Mouse (Mus musculus): ENCODE results near the gene Plcl1. TPM values are rescaled to one million over a fixed set of nuclear protein-coding genes. Genes with fewer than 3 reads are reported as not detected.

Plcl1 gene
- polyA plus RNA-seq, 1 experiment from 2014 or later: 4.4 TPM

DNA sequence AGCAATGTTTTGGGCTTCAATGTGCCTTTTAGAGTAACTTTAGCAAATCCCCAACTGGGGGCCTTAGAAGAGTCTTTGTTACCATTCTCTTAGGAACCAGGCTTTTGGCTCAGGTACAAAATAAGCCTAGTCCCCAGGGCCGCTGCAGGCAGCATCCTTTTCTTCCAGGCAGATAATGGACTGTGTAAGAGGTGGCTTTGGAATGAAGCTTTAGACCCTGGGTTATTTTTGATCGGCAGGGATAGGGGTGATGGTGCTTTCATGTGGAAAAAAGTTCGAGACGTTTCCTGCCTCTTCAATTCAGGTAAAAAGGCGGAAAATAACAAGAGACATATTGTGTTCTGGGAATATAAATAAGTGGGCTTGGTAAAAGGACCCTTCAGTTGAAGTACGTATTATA is 182.4 kb downstream of the Plcl1 start:
- H3K27ac ChIP-seq (replicated peaks): no peak overlapping the region
- no peaks in the 10 kb centered on the region; the same call in 1 of the 2 replicates for H3K9me3 ChIP-seq
- H3K27me3 ChIP-seq: no peaks in the 10 kb centered on the region
- no peak for ATAC-seq (ENCODE audit: low read depth)
- no peak overlapping the region for H3K4me2 ChIP-seq
- no peak overlapping the region for H3K4me3 ChIP-seq
- no peaks in the 10 kb centered on the region for H3K36me3 ChIP-seq
- WGBS: 52% methylated on average over 6 of the region's 6 CpGs
- H3K9ac ChIP-seq: no peak overlapping the region
- H3K4me1 ChIP-seq (replicated peaks): 0 out of 2 replicates have a peak, but pooled peaks cover 3% of the 10 kb centered on the region

DNA sequence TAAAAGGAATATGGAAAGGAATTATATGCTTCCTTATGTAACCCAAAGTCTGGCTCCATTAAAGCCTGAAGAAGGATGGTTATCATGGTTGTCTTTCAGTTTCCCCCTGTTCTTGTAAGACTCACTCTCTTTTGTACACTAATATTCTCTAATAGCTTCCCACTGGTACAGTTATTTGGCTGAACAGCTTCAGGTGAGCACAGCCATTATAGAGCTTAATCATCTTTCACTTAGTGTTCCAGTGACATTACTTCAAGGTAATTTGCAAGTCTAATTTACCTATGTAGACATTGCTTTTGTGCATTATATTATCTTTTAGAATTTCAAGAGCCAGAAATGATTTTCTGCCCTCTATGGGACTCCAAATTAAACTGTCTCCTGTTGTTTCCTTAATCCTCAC is 184.3 kb downstream of the Plcl1 start:
- Histone ChIP-seq H3K27me3 (no peaks in the 10 kb centered on the region), H3K9ac (no peak overlapping the region), H3K27ac (replicated peaks) (no peak overlapping the region), H3K4me1 (replicated peaks) (0 out of 2 replicates have a peak, but pooled peaks cover 3% of the 10 kb centered on the region), H3K9me3 (no peaks in the 10 kb centered on the region; the same call in 1 of the 2 replicates), H3K36me3 (no peaks in the 10 kb centered on the region), H3K4me3 (no peak overlapping the region), H3K4me2 (no peak overlapping the region)
- no peak for ATAC-seq (ENCODE audit: low read depth)

DNA sequence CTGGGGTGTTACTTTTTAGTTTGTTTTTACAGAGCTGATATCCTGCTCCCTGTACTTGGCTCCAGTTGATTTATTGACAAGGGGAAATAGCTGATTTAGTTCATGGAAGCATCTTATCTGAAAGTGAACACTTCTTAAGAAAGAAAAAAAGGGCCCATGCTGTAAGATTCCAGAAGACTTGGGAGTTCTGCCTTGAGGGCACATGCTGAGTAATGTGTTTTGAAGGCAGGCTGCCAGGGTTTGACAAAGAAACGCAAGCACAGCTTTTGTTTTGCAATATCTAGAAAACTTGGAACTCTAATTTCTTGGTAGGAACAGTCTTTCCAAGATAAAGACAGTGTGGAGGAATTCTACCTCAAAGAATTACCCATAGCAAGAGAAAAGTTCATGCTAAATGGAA is 194.8 kb downstream of the Plcl1 start:
- H3K4me1 ChIP-seq (replicated peaks): no peaks in the 10 kb centered on the region
- no peaks in the 10 kb centered on the region for H3K27me3 ChIP-seq
- WGBS: 74% methylated on average over 1 of the region's 1 CpGs
- H3K4me3 ChIP-seq: no peak overlapping the region
- no peak for ATAC-seq (ENCODE audit: low read depth)
- H3K9me3 ChIP-seq: no peaks in the 10 kb centered on the region
- no peak overlapping the region for H3K4me2 ChIP-seq
- H3K9ac ChIP-seq: no peak overlapping the region
- no peak overlapping the region for H3K27ac ChIP-seq (replicated peaks)
- H3K36me3 ChIP-seq: no peaks in the 10 kb centered on the region

DNA sequence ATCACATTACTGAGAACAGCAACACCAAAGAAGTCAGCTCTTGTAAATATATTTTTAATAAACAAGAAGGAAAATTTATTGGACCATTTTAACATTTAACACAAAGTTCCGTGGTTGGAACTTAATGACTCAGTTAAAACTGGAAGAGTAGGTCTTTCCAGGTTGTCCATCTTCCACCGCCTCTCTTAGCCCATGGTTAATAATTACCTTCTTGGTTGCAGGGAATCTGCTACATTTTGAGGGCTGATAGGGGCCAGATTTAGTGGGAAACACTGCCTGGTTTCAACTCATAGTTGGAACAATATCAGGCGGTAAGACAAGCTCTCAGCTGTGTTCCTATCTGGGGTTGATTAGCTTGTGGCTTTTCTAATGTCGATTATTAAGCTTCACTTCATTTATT is 198.9 kb downstream of the Plcl1 start:
- no peaks in the 10 kb centered on the region for H3K27me3 ChIP-seq
- peaks cover 13% of the 10 kb centered on the region for H3K4me1 ChIP-seq (replicated peaks)
- no peaks in the 10 kb centered on the region for H3K9me3 ChIP-seq
- no peak overlapping the region for H3K9ac ChIP-seq
- H3K36me3 ChIP-seq: no peaks in the 10 kb centered on the region
- WGBS: 95% methylated on average over 4 of the region's 4 CpGs
- ATAC-seq (ENCODE audit: low read depth): no peak
- no peak overlapping the region for H3K4me3 ChIP-seq
- no peak overlapping the region for H3K4me2 ChIP-seq
- no peak overlapping the region for H3K27ac ChIP-seq (replicated peaks)

DNA sequence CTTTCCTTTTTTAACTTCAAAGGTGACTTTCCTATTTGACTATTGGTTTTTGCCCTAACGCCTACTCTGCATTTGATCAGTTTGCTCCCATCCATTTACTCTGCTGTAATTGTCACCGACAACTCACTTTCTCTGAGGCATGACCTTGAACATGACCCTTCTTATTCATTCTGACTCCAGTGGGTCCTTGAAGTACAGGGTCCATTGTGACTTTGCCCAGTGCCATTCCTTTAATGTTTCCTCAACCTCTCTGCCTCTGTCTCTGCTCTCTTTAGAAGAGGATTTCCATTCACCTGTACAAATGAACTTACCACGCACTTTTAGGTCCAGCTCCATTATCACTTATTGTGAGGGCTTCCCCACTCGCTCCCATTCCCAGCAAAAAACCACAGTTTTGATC is 199.7 kb downstream of the Plcl1 start:
- H3K9ac ChIP-seq: no peak overlapping the region
- no peaks in the 10 kb centered on the region for H3K36me3 ChIP-seq
- 49% methylated on average over 4 of the region's 4 CpGs for WGBS
- H3K4me2 ChIP-seq: no peak overlapping the region
- ATAC-seq (ENCODE audit: low read depth): no peak
- H3K9me3 ChIP-seq: no peaks in the 10 kb centered on the region
- peaks cover 13% of the 10 kb centered on the region for H3K4me1 ChIP-seq (replicated peaks)
- no peak overlapping the region for H3K4me3 ChIP-seq
- H3K27ac ChIP-seq (replicated peaks): no peak overlapping the region
- no peaks in the 10 kb centered on the region for H3K27me3 ChIP-seq

DNA sequence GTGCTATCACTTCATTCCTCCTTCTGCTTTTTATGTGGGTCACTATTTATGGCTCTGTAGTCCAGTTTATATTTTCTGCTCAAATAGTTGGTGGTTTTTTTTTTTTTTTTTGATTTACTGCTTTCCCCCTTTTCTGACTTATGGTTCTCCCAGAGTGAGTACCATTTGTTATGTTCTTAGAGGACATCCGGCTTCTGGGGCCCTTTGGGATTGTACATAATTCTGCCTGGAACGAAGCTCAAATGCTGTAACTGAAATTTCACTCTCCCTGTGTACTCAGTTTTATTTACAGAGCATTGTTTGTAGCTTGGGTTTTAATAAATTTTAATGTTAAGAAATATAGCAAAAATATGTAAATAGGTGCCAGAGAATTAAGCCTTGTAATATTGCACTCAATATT is 200.2 kb downstream of the Plcl1 start:
- 38% methylated on average over 2 of the region's 2 CpGs for WGBS
- Histone ChIP-seq H3K9me3 (no peaks in the 10 kb centered on the region), H3K9ac (no peak overlapping the region), H3K4me1 (replicated peaks) (peaks cover 13% of the 10 kb centered on the region), H3K27ac (replicated peaks) (no peak overlapping the region), H3K4me2 (no peak overlapping the region), H3K4me3 (no peak overlapping the region), H3K36me3 (no peaks in the 10 kb centered on the region), H3K27me3 (no peaks in the 10 kb centered on the region)
- no peak for ATAC-seq (ENCODE audit: low read depth)

DNA sequence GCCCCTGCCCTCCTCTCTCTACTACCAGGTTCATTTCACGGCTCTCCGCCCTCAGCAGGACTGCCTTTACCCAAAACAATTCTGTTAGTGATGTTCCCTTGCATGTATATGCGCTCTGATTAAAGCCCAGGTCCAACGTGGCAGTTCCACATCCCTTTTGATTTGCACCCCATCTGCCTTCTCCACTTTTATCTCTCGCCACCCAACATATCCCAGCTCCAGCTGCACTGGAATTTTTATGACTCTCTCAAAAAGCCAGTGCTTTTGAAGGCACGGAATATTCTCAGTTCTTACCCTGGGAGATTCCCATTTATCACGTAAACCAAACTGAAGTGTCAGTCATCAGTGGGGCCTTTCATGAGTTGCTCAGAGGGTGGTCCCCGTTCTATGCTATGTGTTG is 200.7 kb downstream of the Plcl1 start:
- no peaks in the 10 kb centered on the region for H3K9me3 ChIP-seq
- WGBS: 29% methylated on average over 8 of the region's 8 CpGs
- no peak overlapping the region for H3K4me2 ChIP-seq
- H3K27ac ChIP-seq (replicated peaks): no peak overlapping the region
- H3K4me3 ChIP-seq: no peak overlapping the region
- peaks cover 13% of the 10 kb centered on the region for H3K4me1 ChIP-seq (replicated peaks)
- ATAC-seq (ENCODE audit: low read depth): peak; percentile 40; the same call in 1 of the 2 replicates
- no peaks in the 10 kb centered on the region for H3K36me3 ChIP-seq
- H3K9ac ChIP-seq: no peak overlapping the region
- H3K27me3 ChIP-seq: no peaks in the 10 kb centered on the region

DNA sequence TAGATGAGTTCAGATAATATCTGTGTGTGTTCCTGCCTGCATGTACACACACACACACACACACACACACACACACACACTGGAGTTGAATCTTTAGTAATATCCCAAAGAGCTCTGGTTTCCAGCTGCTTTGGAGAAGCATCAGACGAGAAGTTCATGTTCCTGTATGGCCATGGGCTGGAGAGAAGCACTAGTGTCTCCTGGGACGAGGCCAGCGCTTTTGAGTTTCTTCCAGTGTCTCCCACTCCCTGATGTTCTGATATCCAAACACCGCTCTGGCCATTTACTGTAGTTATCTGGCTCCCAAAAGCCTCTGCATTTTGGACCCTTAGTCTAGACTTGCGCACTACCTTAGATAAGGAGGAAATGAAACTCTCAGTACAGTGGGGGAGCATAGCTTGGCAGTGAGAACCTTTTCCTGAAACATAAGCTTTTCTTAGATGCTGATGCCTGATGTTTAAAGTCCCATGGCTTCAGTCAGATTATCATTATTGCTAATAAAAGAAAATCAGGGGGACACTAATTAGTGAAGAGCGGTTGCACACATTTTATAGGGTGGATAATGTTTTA is 207.1 kb downstream of the Plcl1 start:
- WGBS: 86% methylated on average over 6 of the region's 6 CpGs
- no peak overlapping the region for H3K4me3 ChIP-seq
- no peak overlapping the region for H3K4me2 ChIP-seq
- H3K27me3 ChIP-seq: no peaks in the 10 kb centered on the region
- ATAC-seq (ENCODE audit: low read depth): no peak
- no peaks in the 10 kb centered on the region for H3K4me1 ChIP-seq (replicated peaks)
- H3K9ac ChIP-seq: no peak overlapping the region
- H3K27ac ChIP-seq (replicated peaks): no peak overlapping the region
- H3K9me3 ChIP-seq: no peaks in the 10 kb centered on the region
- H3K36me3 ChIP-seq: no peaks in the 10 kb centered on the region

DNA sequence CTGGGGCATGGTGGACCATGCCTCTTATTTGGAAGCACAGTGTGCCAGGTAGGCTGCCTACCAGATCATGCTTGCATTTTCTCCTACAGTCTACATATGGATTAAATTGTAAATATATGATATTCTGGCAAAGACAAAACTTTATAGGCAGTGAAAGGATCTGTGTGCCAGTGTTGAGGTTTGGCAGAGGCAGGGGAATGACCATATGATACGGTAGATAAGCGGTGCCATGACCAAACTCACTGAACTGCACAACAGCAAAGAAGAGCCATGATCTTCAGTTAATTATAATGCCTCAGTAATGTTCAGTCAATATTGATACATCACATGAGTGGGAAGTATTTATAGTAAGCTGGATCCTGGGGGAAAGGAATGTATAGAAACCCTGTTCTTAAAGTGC is 212.1 kb downstream of the Plcl1 start:
- ATAC-seq (ENCODE audit: low read depth): no peak
- no peak overlapping the region for H3K4me2 ChIP-seq
- H3K36me3 ChIP-seq: no peaks in the 10 kb centered on the region
- H3K9ac ChIP-seq: no peak overlapping the region
- no peaks in the 10 kb centered on the region; the same call in 1 of the 2 replicates for H3K4me1 ChIP-seq (replicated peaks)
- H3K27ac ChIP-seq (replicated peaks): no peak overlapping the region
- H3K4me3 ChIP-seq: no peak overlapping the region
- no peaks in the 10 kb centered on the region for H3K27me3 ChIP-seq
- WGBS: 92% methylated on average over 2 of the region's 2 CpGs
- H3K9me3 ChIP-seq: no peaks in the 10 kb centered on the region

DNA sequence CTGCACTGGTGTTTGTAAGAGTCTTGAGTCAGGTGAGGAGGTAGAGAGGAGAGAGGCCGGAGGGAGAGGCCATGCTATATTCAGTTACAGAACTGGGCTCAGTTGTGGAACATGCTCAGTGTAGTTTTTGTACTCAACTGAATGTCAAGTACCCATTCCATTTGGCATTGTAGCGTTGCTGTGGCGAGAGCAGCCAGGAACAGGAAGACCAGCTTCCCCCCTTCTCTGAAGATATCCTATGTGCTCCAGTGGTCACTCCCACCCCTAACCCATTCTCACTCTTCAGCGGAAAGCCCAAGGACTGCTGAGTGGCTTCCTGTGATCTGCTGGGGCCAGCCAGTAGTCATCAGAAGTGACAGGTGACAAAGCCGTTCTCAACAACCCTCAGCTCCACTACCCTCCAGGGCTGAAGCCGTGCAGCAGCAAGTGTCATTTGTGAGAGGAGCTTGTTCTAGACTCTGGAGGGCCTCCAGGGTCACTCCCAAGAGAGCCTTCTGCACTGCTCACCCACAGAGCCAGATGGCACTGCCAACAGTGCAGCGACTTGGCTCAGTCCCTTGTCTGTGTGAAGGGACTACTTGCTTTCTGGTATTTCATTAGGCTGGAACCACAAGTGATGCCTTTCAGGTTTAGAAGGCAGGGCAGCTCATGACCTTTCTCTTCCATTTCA is 213.0 kb downstream of the Plcl1 start:
- no peaks in the 10 kb centered on the region for H3K36me3 ChIP-seq
- H3K27me3 ChIP-seq: no peaks in the 10 kb centered on the region
- no peak overlapping the region for H3K9ac ChIP-seq
- no peak overlapping the region for H3K27ac ChIP-seq (replicated peaks)
- ATAC-seq (ENCODE audit: low read depth): no peak
- no peaks in the 10 kb centered on the region for H3K9me3 ChIP-seq
- 76% methylated on average over 7 of the region's 7 CpGs for WGBS
- no peaks in the 10 kb centered on the region; the same call in 1 of the 2 replicates for H3K4me1 ChIP-seq (replicated peaks)
- no peak overlapping the region for H3K4me3 ChIP-seq
- H3K4me2 ChIP-seq: no peak overlapping the region

DNA sequence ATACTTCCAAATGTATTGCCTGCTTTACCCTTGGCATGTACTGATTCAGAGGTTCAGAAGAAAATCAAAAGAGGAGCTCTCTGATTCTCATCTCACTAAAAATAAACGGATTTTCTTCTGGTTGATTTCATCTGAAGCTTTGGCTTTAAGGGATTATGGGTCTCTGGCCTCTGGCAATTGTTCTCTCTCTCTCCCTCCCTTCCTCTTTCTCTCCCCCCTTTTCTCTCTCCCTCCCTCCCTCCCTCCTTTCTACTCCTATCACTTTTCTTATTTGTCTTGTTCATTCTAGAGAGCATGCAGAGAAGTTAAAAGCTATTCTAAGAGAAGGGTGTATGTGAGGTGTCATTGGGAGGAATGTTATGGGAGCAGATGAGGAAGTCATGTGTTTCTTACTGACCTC is 225.8 kb downstream of the Plcl1 start:
- H3K36me3 ChIP-seq: no peaks in the 10 kb centered on the region
- no peaks in the 10 kb centered on the region for H3K9me3 ChIP-seq
- no peak overlapping the region for H3K4me3 ChIP-seq
- H3K4me1 ChIP-seq (replicated peaks): 0 out of 2 replicates have a peak, but pooled peaks cover 5% of the 10 kb centered on the region
- no peak overlapping the region for H3K9ac ChIP-seq
- no peaks in the 10 kb centered on the region for H3K27me3 ChIP-seq
- no peak overlapping the region for H3K27ac ChIP-seq (replicated peaks)
- no peak overlapping the region for H3K4me2 ChIP-seq
- ATAC-seq (ENCODE audit: low read depth): no peak
- 36% methylated on average over 1 of the region's 1 CpGs for WGBS

DNA sequence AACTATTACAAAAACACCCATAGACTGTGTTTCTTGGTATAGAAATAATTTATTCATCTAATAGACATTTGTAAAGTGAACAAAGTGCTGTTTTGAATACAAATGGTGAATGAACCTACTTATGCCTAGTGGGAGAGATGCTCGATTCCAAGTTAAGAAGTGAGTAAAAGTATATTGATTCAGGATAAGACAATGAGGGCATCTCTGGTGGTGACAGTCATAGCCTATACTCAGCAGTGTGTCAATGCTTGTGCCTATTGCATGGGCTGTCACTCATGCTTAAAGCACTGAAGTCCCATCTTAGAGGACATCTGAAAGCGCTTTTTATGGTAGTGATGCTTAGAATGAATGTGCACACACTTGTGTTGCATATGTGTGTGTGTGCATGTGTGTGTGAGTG is 226.3 kb downstream of the Plcl1 start:
- H3K4me1 ChIP-seq (replicated peaks): 0 out of 2 replicates have a peak, but pooled peaks cover 5% of the 10 kb centered on the region
- no peak overlapping the region for H3K27ac ChIP-seq (replicated peaks)
- no peak overlapping the region for H3K4me2 ChIP-seq
- H3K27me3 ChIP-seq: no peaks in the 10 kb centered on the region
- no peak for ATAC-seq (ENCODE audit: low read depth)
- H3K9me3 ChIP-seq: no peaks in the 10 kb centered on the region
- no peaks in the 10 kb centered on the region for H3K36me3 ChIP-seq
- WGBS: 82% methylated on average over 2 of the region's 2 CpGs
- H3K4me3 ChIP-seq: no peak overlapping the region
- no peak overlapping the region for H3K9ac ChIP-seq

DNA sequence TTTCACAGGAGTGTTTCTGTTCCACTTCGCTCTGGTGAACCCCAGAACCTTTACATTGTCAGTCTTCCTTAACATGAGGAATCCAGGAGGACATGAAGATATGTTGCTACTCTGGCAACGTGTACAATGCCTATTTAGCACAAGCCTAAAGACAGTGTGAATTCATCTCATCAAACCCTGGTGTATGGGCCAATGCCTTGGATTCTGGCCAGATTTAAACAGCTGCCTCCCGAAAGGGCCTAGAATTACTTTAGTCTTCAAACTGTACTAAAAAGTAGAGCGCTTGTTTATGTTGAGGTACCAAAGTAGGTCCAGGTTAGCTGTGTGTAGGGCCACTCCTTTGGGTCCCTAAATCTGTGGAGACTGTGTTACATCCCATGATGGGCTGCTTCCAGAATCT is 227.6 kb downstream of the Plcl1 start:
- 0 out of 2 replicates have a peak, but pooled peaks cover 5% of the 10 kb centered on the region for H3K4me1 ChIP-seq (replicated peaks)
- H3K27me3 ChIP-seq: no peaks in the 10 kb centered on the region
- H3K9me3 ChIP-seq: no peaks in the 10 kb centered on the region
- H3K4me2 ChIP-seq: no peak overlapping the region
- ATAC-seq (ENCODE audit: low read depth): no peak
- no peak overlapping the region for H3K4me3 ChIP-seq
- H3K36me3 ChIP-seq: no peaks in the 10 kb centered on the region
- H3K9ac ChIP-seq: no peak overlapping the region
- WGBS: 75% methylated on average over 4 of the region's 4 CpGs
- H3K27ac ChIP-seq (replicated peaks): no peak overlapping the region
